Mouse (Mus musculus): ENCODE results near the gene Wdpcp. TPM values are rescaled to one million over a fixed set of nuclear protein-coding genes. Genes with fewer than 3 reads are reported as not detected.
A peak's percentile ranks its signal among the peaks of the same experiment; 100 is the strongest.

The Wdpcp gene
- polyA plus RNA-seq, 1 experiment from 2014 or later, result 11.5 TPM

- 57% methylated on average over 4 of the region's 4 CpGs for WGBS
- H3K27ac ChIP-seq (ENCODE audit: low read length), result no peak overlapping the region
Observed at GRCm38 (mm10) chr11:21749487-21749886, 177.5 kb downstream of the Wdpcp start.

GRCm38 (mm10) chr11:21763201-21763600 lies 191.2 kb downstream of the Wdpcp start:
- H3K27ac ChIP-seq (ENCODE audit: low read length), result no peak overlapping the region
- no peak for ATAC-seq
- no peaks in the 10 kb centered on the region for H3K27me3 ChIP-seq (ENCODE audit: control insufficient read depth, insufficient read depth, low read depth, low read length)
- no peaks in the 10 kb centered on the region; the same call in 1 of the 2 replicates for H3K9me3 ChIP-seq (replicated peaks; ENCODE audit: control insufficient read depth, low read length, poor library complexity, severe bottlenecking)
- no peak overlapping the region for H3K4me3 ChIP-seq (ENCODE audit: low read depth, low read length)
- no peaks in the 10 kb centered on the region for H3K4me1 ChIP-seq (ENCODE audit: control insufficient read depth, insufficient read depth, low read length)
- 97% methylated on average over 4 of the region's 4 CpGs for WGBS
- no peaks in the 10 kb centered on the region for H3K36me3 ChIP-seq (ENCODE audit: control insufficient read depth, insufficient read depth, low read length)
- no peak overlapping the region for H3K4me2 ChIP-seq (ENCODE audit: low read length)
- H3K9ac ChIP-seq (ENCODE audit: low read depth, low read length), result no peak overlapping the region

More at GRCm38 (mm10) chr11:21749487-21749886, 177.5 kb downstream of the Wdpcp start:
- no peak for ATAC-seq
- no peak overlapping the region for H3K4me3 ChIP-seq (ENCODE audit: low read depth, low read length)
- H3K27me3 ChIP-seq (ENCODE audit: control insufficient read depth, insufficient read depth, low read depth, low read length), result no peaks in the 10 kb centered on the region
- no peaks in the 10 kb centered on the region for H3K36me3 ChIP-seq (ENCODE audit: control insufficient read depth, insufficient read depth, low read length)
- H3K9ac ChIP-seq (ENCODE audit: low read depth, low read length), result no peak overlapping the region
- H3K9me3 ChIP-seq (replicated peaks; ENCODE audit: control insufficient read depth, low read length, poor library complexity, severe bottlenecking), result no peaks in the 10 kb centered on the region
- no peak overlapping the region for H3K4me2 ChIP-seq (ENCODE audit: low read length)
- H3K4me1 ChIP-seq (ENCODE audit: control insufficient read depth, insufficient read depth, low read length), result no peaks in the 10 kb centered on the region

GRCm38 (mm10) chr11:21788831-21789230 lies 216.8 kb downstream of the Wdpcp start:
- no peak overlapping the region for H3K27ac ChIP-seq (ENCODE audit: low read length)
- no peak overlapping the region for H3K4me3 ChIP-seq (ENCODE audit: low read depth, low read length)
- 0 out of 2 replicates have a peak, but pooled peaks cover 3% of the 10 kb centered on the region for H3K36me3 ChIP-seq (ENCODE audit: control insufficient read depth, insufficient read depth, low read length)
- H3K4me2 ChIP-seq (ENCODE audit: low read length), result no peak overlapping the region
- H3K27me3 ChIP-seq (ENCODE audit: control insufficient read depth, insufficient read depth, low read depth, low read length), result no peaks in the 10 kb centered on the region
- no peak overlapping the region for H3K9ac ChIP-seq (ENCODE audit: low read depth, low read length)
- no peak for ATAC-seq
- no peaks in the 10 kb centered on the region for H3K4me1 ChIP-seq (ENCODE audit: control insufficient read depth, insufficient read depth, low read length)
- 95% methylated on average over 3 of the region's 3 CpGs for WGBS
- peaks cover 4% of the 10 kb centered on the region for H3K9me3 ChIP-seq (replicated peaks; ENCODE audit: control insufficient read depth, low read length, poor library complexity, severe bottlenecking)

- Histone ChIP-seq H3K9ac (ENCODE audit: low read depth, low read length) (no peak overlapping the region), H3K27me3 (ENCODE audit: control insufficient read depth, insufficient read depth, low read depth, low read length) (no peaks in the 10 kb centered on the region), H3K36me3 (ENCODE audit: control insufficient read depth, insufficient read depth, low read length) (no peaks in the 10 kb centered on the region), H3K9me3 (replicated peaks; ENCODE audit: control insufficient read depth, low read length, poor library complexity, severe bottlenecking) (no peaks in the 10 kb centered on the region), H3K4me1 (ENCODE audit: control insufficient read depth, insufficient read depth, low read length) (no peaks in the 10 kb centered on the region), H3K27ac (ENCODE audit: low read length) (no peak overlapping the region), H3K4me3 (ENCODE audit: low read depth, low read length) (no peak overlapping the region), H3K4me2 (ENCODE audit: low read length) (no peak overlapping the region)
- WGBS, result 95% methylated on average over 3 of the region's 3 CpGs
- no peak for ATAC-seq
Observed at GRCm38 (mm10) chr11:21824941-21825340, 252.9 kb downstream of the Wdpcp start.

GRCm38 (mm10) chr11:21826521-21826920 lies 254.5 kb downstream of the Wdpcp start:
- Histone ChIP-seq H3K4me3 (ENCODE audit: low read depth, low read length) (no peak overlapping the region), H3K27me3 (ENCODE audit: control insufficient read depth, insufficient read depth, low read depth, low read length) (no peaks in the 10 kb centered on the region), H3K9me3 (replicated peaks; ENCODE audit: control insufficient read depth, low read length, poor library complexity, severe bottlenecking) (no peaks in the 10 kb centered on the region), H3K4me2 (ENCODE audit: low read length) (no peak overlapping the region), H3K4me1 (ENCODE audit: control insufficient read depth, insufficient read depth, low read length) (no peaks in the 10 kb centered on the region), H3K9ac (ENCODE audit: low read depth, low read length) (no peak overlapping the region), H3K27ac (ENCODE audit: low read length) (no peak overlapping the region), H3K36me3 (ENCODE audit: control insufficient read depth, insufficient read depth, low read length) (no peaks in the 10 kb centered on the region)
- WGBS, result 60% methylated on average over 1 of the region's 1 CpGs
- ATAC-seq, result no peak

DNA sequence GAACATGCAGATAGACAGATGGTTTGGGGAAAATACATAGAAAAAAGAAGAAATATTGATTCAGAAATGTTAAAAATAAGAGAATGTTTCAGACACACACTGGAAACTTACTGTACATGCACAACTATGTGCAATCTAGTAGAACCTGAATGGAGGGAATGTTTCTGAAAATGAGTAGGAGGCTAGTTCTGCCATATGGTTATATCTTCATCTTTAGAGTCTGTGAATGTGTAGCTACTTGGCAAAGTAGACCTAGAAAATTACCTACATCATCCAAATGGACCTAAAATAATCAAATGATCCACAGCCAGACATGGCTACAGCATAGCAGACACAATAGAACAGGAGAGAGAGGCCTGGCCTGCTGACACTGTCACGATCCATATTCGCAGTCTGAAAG lies 275.0 kb downstream of the Wdpcp start:
- H3K4me3 ChIP-seq (ENCODE audit: low read depth, low read length), result no peak overlapping the region
- H3K9me3 ChIP-seq (replicated peaks; ENCODE audit: control insufficient read depth, low read length, poor library complexity, severe bottlenecking), result no peaks in the 10 kb centered on the region
- no peak for ATAC-seq
- no peak overlapping the region for H3K27ac ChIP-seq (ENCODE audit: low read length)
- no peak overlapping the region for H3K9ac ChIP-seq (ENCODE audit: low read depth, low read length)
- no peaks in the 10 kb centered on the region for H3K4me1 ChIP-seq (ENCODE audit: control insufficient read depth, insufficient read depth, low read length)
- no peaks in the 10 kb centered on the region for H3K36me3 ChIP-seq (ENCODE audit: control insufficient read depth, insufficient read depth, low read length)
- H3K27me3 ChIP-seq (ENCODE audit: control insufficient read depth, insufficient read depth, low read depth, low read length), result no peaks in the 10 kb centered on the region
- H3K4me2 ChIP-seq (ENCODE audit: low read length), result no peak overlapping the region
- WGBS, result 90% methylated on average over 2 of the region's 2 CpGs

DNA sequence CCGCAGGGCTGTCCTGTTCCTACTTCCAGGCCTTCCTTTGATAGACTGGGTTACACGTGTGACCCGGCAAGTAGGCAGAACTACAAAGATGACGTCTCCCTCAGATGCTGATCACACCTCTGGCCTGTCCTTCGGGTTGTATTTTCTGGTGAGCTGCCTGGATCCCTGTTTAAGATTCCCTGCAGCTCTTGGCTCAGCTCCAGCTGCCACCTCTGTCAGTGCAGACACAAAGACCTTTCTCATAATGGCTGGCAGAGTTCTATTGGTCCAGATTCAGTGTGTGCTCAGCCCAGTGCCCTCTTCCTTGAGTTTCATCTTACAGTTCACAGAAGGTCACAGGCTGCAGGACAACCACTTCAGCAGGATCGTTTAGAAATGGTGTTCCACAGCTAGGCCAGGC lies 292.0 kb downstream of the Wdpcp start:
- H3K9me3 ChIP-seq (replicated peaks; ENCODE audit: control insufficient read depth, low read length, poor library complexity, severe bottlenecking), result no peaks in the 10 kb centered on the region
- no peak overlapping the region for H3K4me3 ChIP-seq (ENCODE audit: low read depth, low read length)
- no peaks in the 10 kb centered on the region for H3K36me3 ChIP-seq (ENCODE audit: control insufficient read depth, insufficient read depth, low read length)
- no peaks in the 10 kb centered on the region for H3K27me3 ChIP-seq (ENCODE audit: control insufficient read depth, insufficient read depth, low read depth, low read length)
- H3K4me2 ChIP-seq (ENCODE audit: low read length), result no peak overlapping the region
- no peak overlapping the region for H3K9ac ChIP-seq (ENCODE audit: low read depth, low read length)
- peak overlapping the region; percentile 10; the same call in 1 of the 2 replicates for H3K27ac ChIP-seq (ENCODE audit: low read length)
- no peaks in the 10 kb centered on the region for H3K4me1 ChIP-seq (ENCODE audit: control insufficient read depth, insufficient read depth, low read length)
- peak; percentile 70; the same call in 1 of the 2 replicates for ATAC-seq
- WGBS, result 33% methylated on average over 6 of the region's 6 CpGs

GRCm38 (mm10) chr11:21864516-21864915 lies 292.5 kb downstream of the Wdpcp start:
- Histone ChIP-seq H3K4me3 (ENCODE audit: low read depth, low read length) (no peak overlapping the region), H3K27me3 (ENCODE audit: control insufficient read depth, insufficient read depth, low read depth, low read length) (no peaks in the 10 kb centered on the region), H3K4me2 (ENCODE audit: low read length) (no peak overlapping the region), H3K36me3 (ENCODE audit: control insufficient read depth, insufficient read depth, low read length) (no peaks in the 10 kb centered on the region), H3K4me1 (ENCODE audit: control insufficient read depth, insufficient read depth, low read length) (no peaks in the 10 kb centered on the region), H3K27ac (ENCODE audit: low read length) (peak overlapping the region; percentile 10; the same call in 1 of the 2 replicates), H3K9me3 (replicated peaks; ENCODE audit: control insufficient read depth, low read length, poor library complexity, severe bottlenecking) (no peaks in the 10 kb centered on the region), H3K9ac (ENCODE audit: low read depth, low read length) (no peak overlapping the region)
- WGBS, result 65% methylated on average over 6 of the region's 6 CpGs
- ATAC-seq, result no peak

- no peaks in the 10 kb centered on the region for H3K4me1 ChIP-seq (ENCODE audit: control insufficient read depth, insufficient read depth, low read length)
- no peaks in the 10 kb centered on the region for H3K27me3 ChIP-seq (ENCODE audit: control insufficient read depth, insufficient read depth, low read depth, low read length)
- no peak overlapping the region for H3K4me3 ChIP-seq (ENCODE audit: low read depth, low read length)
- H3K4me2 ChIP-seq (ENCODE audit: low read length), result no peak overlapping the region
- ATAC-seq, result no peak
- WGBS, result 69% methylated on average over 3 of the region's 3 CpGs
- no peak overlapping the region for H3K27ac ChIP-seq (ENCODE audit: low read length)
- no peaks in the 10 kb centered on the region for H3K9me3 ChIP-seq (replicated peaks; ENCODE audit: control insufficient read depth, low read length, poor library complexity, severe bottlenecking)
- H3K9ac ChIP-seq (ENCODE audit: low read depth, low read length), result no peak overlapping the region
- no peaks in the 10 kb centered on the region for H3K36me3 ChIP-seq (ENCODE audit: control insufficient read depth, insufficient read depth, low read length)
Observed at GRCm38 (mm10) chr11:21868675-21869074, 296.6 kb downstream of the Wdpcp start.

All from midbrain, embryonic 16.5 days (tissue).